Mouse (Mus musculus) 3134 (cell line): ENCODE results near the gene Iqsec3.
A peak's percentile ranks its signal among the peaks of the same experiment; 100 is the strongest.

Source experiments
- DNase-seq: peaks from one replicate; pipeline ENCODE4 v3.0.0-alpha.2; 2011; ENCODE audit warnings: low spot score; ENCODE audit not compliant: insufficient read length; ENCODE audit errors: extremely low read depth

The Iqsec3 gene

GRCm38 (mm10) chr6:121473093-121473821 is at the start of gene Iqsec3:
Iqsec3 (minus strand) TSS chr6:121473678.
- DNase-seq: peak; percentile 15

- no peak for DNase-seq
Measured at GRCm38 (mm10) chr6:121522106-121522705, 48.7 kb upstream of the Iqsec3 start.

- no peak for DNase-seq
Measured at GRCm38 (mm10) chr6:121521030-121521429, 47.6 kb upstream of the Iqsec3 start.

GRCm38 (mm10) chr6:121519896-121520295 is 46.4 kb upstream of the Iqsec3 start:
- DNase-seq: no peak

- DNase-seq: no peak
Measured at GRCm38 (mm10) chr6:121519266-121519810, 45.9 kb upstream of the Iqsec3 start.

- no peak for DNase-seq
Measured at GRCm38 (mm10) chr6:121517726-121518125, 44.2 kb upstream of the Iqsec3 start.

- DNase-seq: no peak
Measured at GRCm38 (mm10) chr6:121510381-121510780, 36.9 kb upstream of the Iqsec3 start.

- DNase-seq: no peak
Measured at GRCm38 (mm10) chr6:121509871-121510270, 36.4 kb upstream of the Iqsec3 start.

GRCm38 (mm10) chr6:121508266-121508665 is 34.8 kb upstream of the Iqsec3 start:
- no peak for DNase-seq

- DNase-seq: no peak
Measured at GRCm38 (mm10) chr6:121501044-121501638, 27.7 kb upstream of the Iqsec3 start.

GRCm38 (mm10) chr6:121499856-121500255 is 26.4 kb upstream of the Iqsec3 start:
- DNase-seq: no peak

- no peak for DNase-seq
Measured at GRCm38 (mm10) chr6:121498819-121499535, 25.5 kb upstream of the Iqsec3 start.

- no peak for DNase-seq
Measured at GRCm38 (mm10) chr6:121495606-121496005, 22.1 kb upstream of the Iqsec3 start.

GRCm38 (mm10) chr6:121495026-121495425 is 21.5 kb upstream of the Iqsec3 start:
- no peak for DNase-seq

- DNase-seq: no peak
Measured at GRCm38 (mm10) chr6:121494319-121494718, 20.8 kb upstream of the Iqsec3 start.

- DNase-seq: no peak
Measured at GRCm38 (mm10) chr6:121491339-121491738, 17.9 kb upstream of the Iqsec3 start.

GRCm38 (mm10) chr6:121472273-121472672 is 1.2 kb downstream of the Iqsec3 start:
- no peak for DNase-seq

GRCm38 (mm10) chr6:121468235-121468634 is 5.2 kb downstream of the Iqsec3 start:
- DNase-seq: no peak

GRCm38 (mm10) chr6:121462628-121463340 is 10.7 kb downstream of the Iqsec3 start:
- DNase-seq: no peak

- DNase-seq: no peak
Measured at GRCm38 (mm10) chr6:121457381-121457780, 16.1 kb downstream of the Iqsec3 start.
